Comparison of ENCODE assay signal across 8 mouse cellular contexts in the genomic region with DNA sequence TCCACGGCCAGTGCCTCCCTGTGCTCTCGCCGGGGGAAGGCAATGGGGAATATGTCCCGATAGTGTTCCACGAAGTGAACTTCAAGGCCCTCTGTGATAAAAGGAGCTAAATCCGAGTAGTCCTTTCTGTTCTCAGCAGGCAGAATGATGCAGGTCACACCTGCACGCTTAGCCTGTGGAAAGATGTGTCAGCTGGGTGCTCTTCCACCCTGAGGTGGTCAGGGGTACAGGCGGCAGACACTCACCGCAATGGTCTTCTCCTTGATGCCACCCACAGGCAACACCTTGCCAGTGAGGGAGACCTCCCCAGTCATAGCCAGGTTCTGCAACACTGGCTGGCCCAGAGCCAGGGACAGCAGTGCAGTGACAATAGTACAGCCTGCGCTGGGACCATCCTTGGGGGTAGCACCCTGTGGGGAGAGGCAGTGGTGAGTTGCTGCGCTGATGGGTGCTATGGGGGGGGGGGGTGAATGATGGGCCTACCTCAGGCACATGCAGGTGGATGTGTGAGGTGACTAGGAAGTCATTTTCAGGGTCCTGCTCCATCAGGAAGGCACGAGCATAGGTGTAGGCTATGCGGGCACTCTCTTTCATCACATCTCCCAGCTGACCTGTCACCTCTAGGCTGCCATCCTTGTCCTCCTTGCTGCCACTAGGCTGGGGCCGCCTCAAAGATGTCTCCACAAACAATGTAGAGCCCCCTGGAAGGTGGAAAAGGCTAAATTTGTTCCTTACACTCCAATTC. TPM values are rescaled to one million over a fixed set of nuclear protein-coding genes. Genes with fewer than 3 reads are reported as not detected.
DNase-seq lines count a peak whose midpoint lies in the region; ATAC-seq and TF ChIP-seq lines count a peak whose summit lies in the region.

No protein-coding gene starts in this region.

- no peaks in the 10 kb centered on the region for H3K9me3 ChIP-seq in hindbrain, postnatal 0 days (ENCODE audit: low read length)
- no peaks in the 10 kb centered on the region for H3K9me3 ChIP-seq in midbrain, embryonic 14.5 days (ENCODE audit: control insufficient read depth, low read length)

- peak overlapping the region; percentile 77 for H3K4me2 ChIP-seq in hindbrain, postnatal 0 days (ENCODE audit: low read depth, low read length)
- H3K4me2 ChIP-seq in midbrain, embryonic 14.5 days (ENCODE audit: low read length) = peak overlapping the region; percentile 70

- 28% methylated on average over 14 of the region's 14 CpGs for WGBS in hindbrain, postnatal 0 days
- WGBS in midbrain, embryonic 14.5 days = 34% methylated on average over 14 of the region's 14 CpGs

- 0 out of 2 replicates have a peak, but pooled peaks have one; percentile 5 for TF ChIP-seq CTCF in testis, adult 2 months (IDR thresholded peaks at IDR 0.05; ENCODE audit: control insufficient read depth, insufficient read depth, insufficient replicate concordance, low read depth, low read length)
- TF ChIP-seq CTCF in hindbrain, postnatal 0 days (IDR thresholded peaks at IDR 0.05; ENCODE audit: low read depth) = no peak

- H3K27ac ChIP-seq in testis, adult 2 months (ENCODE audit: control insufficient read depth, insufficient read depth, low read depth, low read length) = no peak overlapping the region
- H3K27ac ChIP-seq in hindbrain, postnatal 0 days = peak overlapping the region; percentile 97; the same call in 1 of the 2 replicates
- H3K27ac ChIP-seq in midbrain, embryonic 14.5 days (replicated peaks; ENCODE audit: low read depth, low read length) = no peak overlapping the region

- H3K36me3 ChIP-seq in testis, adult 2 months (ENCODE audit: control insufficient read depth, insufficient read depth, low read length) = no peaks in the 10 kb centered on the region
- peaks cover 40% of the 10 kb centered on the region for H3K36me3 ChIP-seq in hindbrain, postnatal 0 days (ENCODE audit: insufficient read depth, low read length)
- H3K36me3 ChIP-seq in midbrain, embryonic 14.5 days (ENCODE audit: control insufficient read depth, insufficient read depth, low read length) = peaks cover 56% of the 10 kb centered on the region

- peaks cover 12% of the 10 kb centered on the region for H3K4me1 ChIP-seq in testis, adult 2 months (ENCODE audit: control insufficient read depth, insufficient read depth, low read length)
- H3K4me1 ChIP-seq in hindbrain, postnatal 0 days (ENCODE audit: insufficient read depth, low read length) = no peaks in the 10 kb centered on the region
- peaks cover 17% of the 10 kb centered on the region for H3K4me1 ChIP-seq in midbrain, embryonic 14.5 days (ENCODE audit: control insufficient read depth, insufficient read depth, low read length)

- peak overlapping the region; percentile 71 for H3K9ac ChIP-seq in hindbrain, postnatal 0 days (replicated peaks; ENCODE audit: low read length)
- H3K9ac ChIP-seq in midbrain, embryonic 14.5 days (replicated peaks; ENCODE audit: low read length) = peak overlapping the region; percentile 67

- ATAC-seq in CD4-positive, CD25-positive, alpha-beta regulatory T cell, adult 4 months = no peak
- ATAC-seq in hindbrain, postnatal 0 days = no peak
- ATAC-seq in midbrain, embryonic 14.5 days (ENCODE audit: low FRiP score, low TSS enrichment) = no peak

- intact Hi-C loops in gastrocnemius, postnatal 36 days (cut with DNase I) = loop anchor here (5.0 kb wide), 2 partner anchors 53 to 143 kb away; partner anchors contain the start of gene Nrtn

- 0 out of 2 replicates have a peak, but pooled peaks have one; percentile 21 for TF ChIP-seq POLR2A in testis, adult 2 months (IDR thresholded peaks at IDR 0.05; ENCODE audit: control insufficient read depth, low read depth, low read length)

- H3K27me3 ChIP-seq in testis, adult 2 months (ENCODE audit: control insufficient read depth, insufficient read depth, low read length) = no peaks in the 10 kb centered on the region
- H3K27me3 ChIP-seq in hindbrain, postnatal 0 days (ENCODE audit: insufficient read depth, low read length) = no peaks in the 10 kb centered on the region
- no peaks in the 10 kb centered on the region for H3K27me3 ChIP-seq in midbrain, embryonic 14.5 days (ENCODE audit: control insufficient read depth, insufficient read depth, low read length)

- H3K4me3 ChIP-seq in testis, adult 2 months (ENCODE audit: control insufficient read depth, low read depth, low read length) = peak overlapping the region; percentile 88
- H3K4me3 ChIP-seq in hindbrain, postnatal 0 days (ENCODE audit: low read length) = peak overlapping the region; percentile 65
- peak overlapping the region; percentile 68 for H3K4me3 ChIP-seq in midbrain, embryonic 14.5 days (replicated peaks; ENCODE audit: low read depth, low read length)

- peak; percentile 35 for DNase-seq in CD4-positive, CD25-positive, alpha-beta regulatory T cell, adult 2 months (ENCODE audit: low read depth, low spot score)
- DNase-seq in testis, postnatal 10 days (ENCODE audit: low spot score) = no peak
- DNase-seq in hindbrain, postnatal 0 days (ENCODE audit: low spot score) = peak; percentile 22
- no peak for DNase-seq in midbrain, embryonic 14.5 days
- no peak for DNase-seq in gastrocnemius, postnatal 36 days
- no peak for DNase-seq in Muller cell, postnatal 12 days (ENCODE audit: inconsistent ontology term)

RNA-seq across cellular contexts. Expression of gene Rpl36, which starts 1.3 kb away (rescaled TPM):
- 1,000 to 10,000 TPM; 3,663 to 4,818 TPM for polyA plus RNA-seq in CD4-positive, CD25-positive, alpha-beta regulatory T cell, adult 4 months (2017; shearing (Covaris generic))
- 1,820 and 2,071 TPM in 2 replicates for polyA plus RNA-seq in testis, adult 2 months (2012; rRNA removed)
- total RNA-seq in hindbrain, postnatal 0 days (2014; rRNA removed) = 939 and 1,848 TPM in 2 replicates
- polyA plus RNA-seq in hindbrain, postnatal 0 days (2015; fragmentation: Nextera tagmentation; extraction: Ambion mirVana) = 1,254 and 1,260 TPM in 2 replicates
- 1,168 and 1,300 TPM in 2 replicates for polyA plus RNA-seq in midbrain, embryonic 14.5 days (2014; fragmentation: Nextera tagmentation; extraction: Ambion mirVana)
- 100 to 1,000 TPM; 482 to 579 TPM for total RNA-seq in gastrocnemius, postnatal 36 days (2021)

RNA-seq across cellular contexts. Expression of gene 2410015M20Rik, which starts 5.0 kb away (rescaled TPM):
- polyA plus RNA-seq in CD4-positive, CD25-positive, alpha-beta regulatory T cell, adult 4 months (2017; shearing (Covaris generic)) = 100 to 1,000 TPM; 280 to 291 TPM
- polyA plus RNA-seq in testis, adult 2 months (2012; rRNA removed) = 253 and 274 TPM in 2 replicates
- total RNA-seq in hindbrain, postnatal 0 days (2014; rRNA removed) = 65.8 and 79.7 TPM in 2 replicates
- 222 and 247 TPM in 2 replicates for polyA plus RNA-seq in hindbrain, postnatal 0 days (2015; fragmentation: Nextera tagmentation; extraction: Ambion mirVana)
- polyA plus RNA-seq in midbrain, embryonic 14.5 days (2014; fragmentation: Nextera tagmentation; extraction: Ambion mirVana) = 192 and 195 TPM in 2 replicates
- total RNA-seq in gastrocnemius, postnatal 36 days (2021) = 100 to 1,000 TPM; 130 to 135 TPM

RNA-seq across cellular contexts. Expression of gene Lonp1, which starts 12.1 kb away (rescaled TPM):
- 1 to 10 TPM; 4.5 to 8.0 TPM for polyA plus RNA-seq in CD4-positive, CD25-positive, alpha-beta regulatory T cell, adult 4 months (2017; shearing (Covaris generic))
- polyA plus RNA-seq in testis, adult 2 months (2012; rRNA removed) = 22.8 and 23.5 TPM in 2 replicates
- total RNA-seq in hindbrain, postnatal 0 days (2014; rRNA removed) = 67.0 and 72.5 TPM in 2 replicates
- polyA plus RNA-seq in hindbrain, postnatal 0 days (2015; fragmentation: Nextera tagmentation; extraction: Ambion mirVana) = 38.6 and 39.7 TPM in 2 replicates
- 44.5 and 46.1 TPM in 2 replicates for polyA plus RNA-seq in midbrain, embryonic 14.5 days (2014; fragmentation: Nextera tagmentation; extraction: Ambion mirVana)
- 10 to 100 TPM; 60.6 to 62.6 TPM for total RNA-seq in gastrocnemius, postnatal 36 days (2021)

RNA-seq across cellular contexts. Expression of gene Catsperd, which starts 13.4 kb away (rescaled TPM):
- polyA plus RNA-seq in CD4-positive, CD25-positive, alpha-beta regulatory T cell, adult 4 months (2017; shearing (Covaris generic)) = 1 to 10 TPM; 2.6 to 3.5 TPM
- 182 and 184 TPM in 2 replicates for polyA plus RNA-seq in testis, adult 2 months (2012; rRNA removed)
- total RNA-seq in hindbrain, postnatal 0 days (2014; rRNA removed) = 0.32 and 2.4 TPM in 2 replicates
- 1.2 and 1.3 TPM in 2 replicates for polyA plus RNA-seq in hindbrain, postnatal 0 days (2015; fragmentation: Nextera tagmentation; extraction: Ambion mirVana)
- 1.6 TPM in 2 replicates for polyA plus RNA-seq in midbrain, embryonic 14.5 days (2014; fragmentation: Nextera tagmentation; extraction: Ambion mirVana)
- under 1 TPM in 1 of 2 experiments, not detected in 1; 0.15 TPM for total RNA-seq in gastrocnemius, postnatal 36 days (2021)

RNA-seq across cellular contexts. Expression of gene Safb, which starts 29.9 kb away (rescaled TPM):
- polyA plus RNA-seq in CD4-positive, CD25-positive, alpha-beta regulatory T cell, adult 4 months (2017; shearing (Covaris generic)) = 10 to 100 TPM; 52.6 to 55.0 TPM
- polyA plus RNA-seq in testis, adult 2 months (2012; rRNA removed) = 104 and 116 TPM in 2 replicates
- total RNA-seq in hindbrain, postnatal 0 days (2014; rRNA removed) = 40.8 and 47.0 TPM in 2 replicates
- polyA plus RNA-seq in hindbrain, postnatal 0 days (2015; fragmentation: Nextera tagmentation; extraction: Ambion mirVana) = 71.7 and 85.0 TPM in 2 replicates
- 79.2 and 89.6 TPM in 2 replicates for polyA plus RNA-seq in midbrain, embryonic 14.5 days (2014; fragmentation: Nextera tagmentation; extraction: Ambion mirVana)
- total RNA-seq in gastrocnemius, postnatal 36 days (2021) = 10 to 100 TPM; 35.9 to 39.7 TPM

Comparison
In these comparisons a context has a peak if more than half of its experiments do, and no peak if none do; other contexts are left out.
1. DNase-seq: peak in CD4-positive, CD25-positive, alpha-beta regulatory T cell, adult 2 months (single experiment) and hindbrain, postnatal 0 days (single experiment); none in testis, postnatal 10 days (single experiment), midbrain, embryonic 14.5 days (single experiment), gastrocnemius, postnatal 36 days (0 of 2) and Muller cell, postnatal 12 days (single experiment).
2. Peak in every context shown above with its lines, with median percentiles within 50 percentile points of each other: H3K4me3 ChIP-seq.